Mouse (Mus musculus): ENCODE measurements around the gene Mef2d.

GRCm38 (mm10) chr3:88128056-88128455 is 14.1 kb upstream of the Mef2d start:
- TF ChIP-seq POLR2A (IDR thresholded peaks at IDR 0.05; ENCODE audit: control insufficient read depth, low read depth, low read length) (no peak), CTCF (IDR thresholded peaks at IDR 0.05; ENCODE audit: control insufficient read depth, insufficient read depth, insufficient replicate concordance, low read depth, low read length) (no peak)
